Mouse (Mus musculus): Measurements from ENCODE around the gene Pole4. TPM values are rescaled to one million over a fixed set of nuclear protein-coding genes. Genes with fewer than 3 reads are reported as not detected.
"Not testable (repeated sequence)": the region's sequence is repeated elsewhere in the genome, so short reads cannot be mapped to it uniquely, and the experiment has no call there.

The Pole4 gene
- polyA plus RNA-seq, 1 experiment from 2014 or later = 126 TPM

DNA sequence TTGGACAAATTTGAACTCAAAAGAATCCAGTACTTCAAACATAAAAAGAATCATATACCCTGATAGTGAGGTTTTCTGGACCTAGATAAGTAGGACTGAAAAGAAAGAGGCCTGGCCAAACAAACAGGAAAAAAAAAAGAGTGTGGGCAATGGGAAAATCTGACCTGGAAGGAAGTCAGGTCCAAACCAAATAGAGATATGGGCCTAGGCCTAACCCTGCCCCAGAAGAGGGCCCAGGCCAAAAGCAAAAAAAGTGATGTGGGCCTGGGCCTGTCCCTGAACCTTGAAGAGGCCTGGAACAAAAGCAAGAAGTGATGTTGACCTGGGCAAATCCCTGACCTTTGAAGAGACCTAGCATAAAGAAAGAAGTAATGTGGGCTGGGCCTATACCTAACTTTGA, 21.0 kb downstream of the Pole4 start:
- no peak overlapping the region for H3K9ac ChIP-seq (replicated peaks; ENCODE audit: low read depth, low read length)
- H3K4me2 ChIP-seq (replicated peaks; ENCODE audit: low read depth, low read length) = no peak overlapping the region
- H3K4me3 ChIP-seq (ENCODE audit: low read depth, low read length) = no peak overlapping the region
- no peak for ATAC-seq (ENCODE audit: insufficient number of reproducible peaks, insufficient read depth, low FRiP score, low read depth)
- no peaks in the 10 kb centered on the region for H3K36me3 ChIP-seq (ENCODE audit: control insufficient read depth, insufficient read depth, low read length)
- no peaks in the 10 kb centered on the region for H3K9me3 ChIP-seq (ENCODE audit: control insufficient read depth, low read depth, low read length)
- H3K4me1 ChIP-seq (ENCODE audit: control insufficient read depth, insufficient read depth, low read length) = no peaks in the 10 kb centered on the region
- H3K27me3 ChIP-seq (ENCODE audit: control insufficient read depth, insufficient read depth, low read length) = no peaks in the 10 kb centered on the region
- no peak overlapping the region for H3K27ac ChIP-seq (ENCODE audit: low read length)

GRCm38 (mm10) chr6:82679286-82679685, 25.9 kb downstream of the Pole4 start:
- not testable (repeated sequence) for H3K9ac ChIP-seq (replicated peaks; ENCODE audit: low read depth, low read length); H3K27me3 ChIP-seq (ENCODE audit: control insufficient read depth, insufficient read depth, low read length)
- 76% methylated on average over 2 of the region's 2 CpGs for WGBS

DNA sequence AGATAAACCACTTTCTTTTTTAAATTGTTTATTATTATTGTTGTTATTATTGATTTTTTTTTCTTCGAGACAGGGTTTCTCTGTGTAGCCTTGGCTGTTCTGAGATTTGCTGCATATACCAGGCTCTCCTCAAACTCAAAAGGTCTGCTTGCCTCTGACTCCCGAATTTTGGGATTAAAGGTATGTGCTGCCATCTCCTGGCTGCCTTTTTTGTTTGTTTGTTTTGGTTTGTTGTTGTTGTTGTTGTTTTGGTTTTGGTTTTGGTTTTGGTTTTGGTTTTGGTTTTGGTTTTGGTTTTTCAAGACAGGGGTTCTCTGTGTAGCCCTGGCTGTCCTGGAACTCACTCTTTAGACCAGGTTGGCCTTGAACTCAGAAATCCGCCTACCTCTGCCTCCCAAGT, 27.5 kb downstream of the Pole4 start:
- not testable (repeated sequence) for ATAC-seq (ENCODE audit: insufficient number of reproducible peaks, insufficient read depth, low FRiP score, low read depth); H3K9ac ChIP-seq (replicated peaks; ENCODE audit: low read depth, low read length); H3K27ac ChIP-seq (ENCODE audit: low read length); H3K27me3 ChIP-seq (ENCODE audit: control insufficient read depth, insufficient read depth, low read length); H3K4me1 ChIP-seq (ENCODE audit: control insufficient read depth, insufficient read depth, low read length); H3K9me3 ChIP-seq (ENCODE audit: control insufficient read depth, low read depth, low read length); H3K4me2 ChIP-seq (replicated peaks; ENCODE audit: low read depth, low read length); H3K4me3 ChIP-seq (ENCODE audit: low read depth, low read length); H3K36me3 ChIP-seq (ENCODE audit: control insufficient read depth, insufficient read depth, low read length)
- 75% methylated on average over 3 of the region's 3 CpGs for WGBS

More at GRCm38 (mm10) chr6:82679286-82679685, 25.9 kb downstream of the Pole4 start:
- ATAC-seq (ENCODE audit: insufficient number of reproducible peaks, insufficient read depth, low FRiP score, low read depth); H3K4me3 ChIP-seq (ENCODE audit: low read depth, low read length); H3K27ac ChIP-seq (ENCODE audit: low read length); H3K4me1 ChIP-seq (ENCODE audit: control insufficient read depth, insufficient read depth, low read length); H3K36me3 ChIP-seq (ENCODE audit: control insufficient read depth, insufficient read depth, low read length); H3K4me2 ChIP-seq (replicated peaks; ENCODE audit: low read depth, low read length); H3K9me3 ChIP-seq (ENCODE audit: control insufficient read depth, low read depth, low read length): not testable (repeated sequence)

DNA sequence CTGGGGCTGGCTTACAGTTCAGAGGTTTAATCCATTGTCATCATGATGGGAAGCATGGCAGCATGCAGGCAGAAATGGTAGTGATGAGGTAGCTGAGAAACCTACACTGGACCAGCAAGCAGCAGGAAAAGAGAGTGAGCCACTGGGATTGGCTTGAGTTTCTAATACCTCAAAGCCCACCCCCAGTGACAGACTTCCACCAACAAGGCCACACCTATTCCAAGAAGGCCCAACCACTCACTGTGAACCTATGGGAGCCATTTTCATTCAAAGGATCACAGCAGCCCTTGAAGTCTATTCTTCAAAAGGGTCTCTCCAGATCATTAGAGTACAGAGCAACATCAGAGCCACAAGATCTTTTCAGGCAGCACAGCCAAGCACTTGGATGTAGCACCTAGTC, 38.7 kb downstream of the Pole4 start:
- no peak overlapping the region for H3K4me3 ChIP-seq (ENCODE audit: low read depth, low read length)
- no peak overlapping the region for H3K27ac ChIP-seq (ENCODE audit: low read length)
- H3K4me2 ChIP-seq (replicated peaks; ENCODE audit: low read depth, low read length) = no peak overlapping the region
- H3K9ac ChIP-seq (replicated peaks; ENCODE audit: low read depth, low read length) = no peak overlapping the region
- no peaks in the 10 kb centered on the region for H3K9me3 ChIP-seq (ENCODE audit: control insufficient read depth, low read depth, low read length)
- H3K36me3 ChIP-seq (ENCODE audit: control insufficient read depth, insufficient read depth, low read length) = no peaks in the 10 kb centered on the region
- H3K4me1 ChIP-seq (ENCODE audit: control insufficient read depth, insufficient read depth, low read length) = no peaks in the 10 kb centered on the region
- no peak for ATAC-seq (ENCODE audit: insufficient number of reproducible peaks, insufficient read depth, low FRiP score, low read depth)
- no peaks in the 10 kb centered on the region for H3K27me3 ChIP-seq (ENCODE audit: control insufficient read depth, insufficient read depth, low read length)

- no peak overlapping the region for H3K9ac ChIP-seq (replicated peaks; ENCODE audit: low read depth, low read length)
- no peaks in the 10 kb centered on the region for H3K9me3 ChIP-seq (ENCODE audit: control insufficient read depth, low read depth, low read length)
- 36% methylated on average over 11 of the region's 11 CpGs for WGBS
- peak overlapping the region; percentile 95 for H3K27ac ChIP-seq (ENCODE audit: low read length)
- H3K4me1 ChIP-seq (ENCODE audit: control insufficient read depth, insufficient read depth, low read length) = no peaks in the 10 kb centered on the region
- no peaks in the 10 kb centered on the region for H3K36me3 ChIP-seq (ENCODE audit: control insufficient read depth, insufficient read depth, low read length)
- ATAC-seq (ENCODE audit: insufficient number of reproducible peaks, insufficient read depth, low FRiP score, low read depth) = no peak
- no peaks in the 10 kb centered on the region for H3K27me3 ChIP-seq (ENCODE audit: control insufficient read depth, insufficient read depth, low read length)
- H3K4me2 ChIP-seq (replicated peaks; ENCODE audit: low read depth, low read length) = peak overlapping the region; percentile 72
- peak overlapping the region; percentile 55 for H3K4me3 ChIP-seq (ENCODE audit: low read depth, low read length)
Observed at GRCm38 (mm10) chr6:82653169-82653525, 52.0 kb downstream of the Pole4 start.

GRCm38 (mm10) chr6:82652521-82653168, 52.5 kb downstream of the Pole4 start:
- Histone ChIP-seq H3K36me3 (ENCODE audit: control insufficient read depth, insufficient read depth, low read length) (no peaks in the 10 kb centered on the region; the same call in 1 of the 2 replicates), H3K27ac (ENCODE audit: low read length) (peak overlapping the region; percentile 95), H3K9me3 (ENCODE audit: control insufficient read depth, low read depth, low read length) (no peaks in the 10 kb centered on the region), H3K4me2 (replicated peaks; ENCODE audit: low read depth, low read length) (peak overlapping the region; percentile 72), H3K9ac (replicated peaks; ENCODE audit: low read depth, low read length) (peak overlapping the region; percentile 56; the same call in 1 of the 2 replicates), H3K27me3 (ENCODE audit: control insufficient read depth, insufficient read depth, low read length) (no peaks in the 10 kb centered on the region), H3K4me1 (ENCODE audit: control insufficient read depth, insufficient read depth, low read length) (no peaks in the 10 kb centered on the region), H3K4me3 (ENCODE audit: low read depth, low read length) (peak overlapping the region; percentile 55)
- WGBS = under 1% methylated on average over 66 of the region's 67 CpGs
- ATAC-seq (ENCODE audit: insufficient number of reproducible peaks, insufficient read depth, low FRiP score, low read depth) = peak; percentile 98

- Histone ChIP-seq H3K27ac (ENCODE audit: low read length) (peak overlapping the region; percentile 10; the same call in 1 of the 2 replicates), H3K4me1 (ENCODE audit: control insufficient read depth, insufficient read depth, low read length) (no peaks in the 10 kb centered on the region), H3K4me2 (replicated peaks; ENCODE audit: low read depth, low read length) (0 out of 2 replicates have a peak overlapping the region, but pooled peaks have one; percentile 10), H3K9me3 (ENCODE audit: control insufficient read depth, low read depth, low read length) (no peaks in the 10 kb centered on the region), H3K9ac (replicated peaks; ENCODE audit: low read depth, low read length) (no peak overlapping the region), H3K36me3 (ENCODE audit: control insufficient read depth, insufficient read depth, low read length) (peaks cover 6% of the 10 kb centered on the region; the same call in 1 of the 2 replicates), H3K4me3 (ENCODE audit: low read depth, low read length) (no peak overlapping the region), H3K27me3 (ENCODE audit: control insufficient read depth, insufficient read depth, low read length) (no peaks in the 10 kb centered on the region)
- no peak for ATAC-seq (ENCODE audit: insufficient number of reproducible peaks, insufficient read depth, low FRiP score, low read depth)
- WGBS = 37% methylated on average over 2 of the region's 2 CpGs
Observed at GRCm38 (mm10) chr6:82649096-82649495, 56.1 kb downstream of the Pole4 start.

DNA sequence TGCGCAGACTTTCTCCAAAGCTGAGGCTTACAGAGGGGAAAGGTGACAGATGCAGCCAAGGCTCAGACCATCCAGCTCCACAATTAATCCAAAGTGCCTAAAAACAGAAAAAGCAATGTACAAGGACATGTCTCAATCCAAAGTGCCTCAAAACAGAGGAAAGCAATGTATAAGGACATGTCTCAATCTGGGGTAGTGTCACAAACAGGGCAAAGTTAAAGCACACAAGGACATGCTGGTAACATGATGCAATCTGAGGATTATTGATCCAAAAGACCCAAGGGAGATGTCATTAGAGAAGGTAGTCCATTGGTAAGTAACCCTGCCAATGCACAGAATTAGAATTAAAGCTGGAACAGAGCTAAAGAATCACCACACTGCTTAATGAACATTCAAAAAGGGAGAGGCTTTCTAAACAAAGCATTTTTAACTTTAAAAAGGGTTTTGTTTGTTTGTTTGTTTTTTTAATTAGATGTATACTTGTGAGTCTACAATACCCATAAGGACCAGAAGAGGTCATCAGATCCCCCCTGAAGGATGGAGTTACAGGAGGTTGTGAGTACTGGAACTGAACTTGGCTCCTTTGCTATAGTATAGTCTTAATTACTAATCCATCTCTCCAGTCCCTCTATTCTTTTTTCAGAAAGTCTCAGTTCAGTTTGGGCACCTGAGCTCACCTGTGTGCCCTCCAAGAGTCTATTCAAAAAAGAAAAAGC, 57.1 kb downstream of the Pole4 start:
- Histone ChIP-seq H3K9ac (replicated peaks; ENCODE audit: low read depth, low read length) (no peak overlapping the region), H3K27me3 (ENCODE audit: control insufficient read depth, insufficient read depth, low read length) (no peaks in the 10 kb centered on the region), H3K4me3 (ENCODE audit: low read depth, low read length) (no peak overlapping the region), H3K4me2 (replicated peaks; ENCODE audit: low read depth, low read length) (no peak overlapping the region), H3K4me1 (ENCODE audit: control insufficient read depth, insufficient read depth, low read length) (no peaks in the 10 kb centered on the region), H3K36me3 (ENCODE audit: control insufficient read depth, insufficient read depth, low read length) (peaks cover 6% of the 10 kb centered on the region; the same call in 1 of the 2 replicates), H3K27ac (ENCODE audit: low read length) (no peak overlapping the region), H3K9me3 (ENCODE audit: control insufficient read depth, low read depth, low read length) (no peaks in the 10 kb centered on the region)
- 98% methylated on average over 1 of the region's 1 CpGs for WGBS
- no peak for ATAC-seq (ENCODE audit: insufficient number of reproducible peaks, insufficient read depth, low FRiP score, low read depth)
